ENCODE assay signal across 8 mouse cellular contexts in genomic region chr3:126598329-126598676, GRCm38 (mm10). TPM values are rescaled to one million over a fixed set of nuclear protein-coding genes. Genes with fewer than 3 reads are reported as not detected.
DNase-seq lines count a peak whose midpoint lies in the region; ATAC-seq lines count a peak whose summit lies in the region.

No protein-coding gene starts in this region.

- H3K36me3 ChIP-seq in kidney, embryonic 14.5 days (ENCODE audit: control insufficient read depth, insufficient read depth, low read length) = no peaks in the 10 kb centered on the region
- no peaks in the 10 kb centered on the region for H3K36me3 ChIP-seq in midbrain, embryonic 12.5 days

- ATAC-seq in kidney, embryonic 14.5 days (ENCODE audit: low FRiP score, low TSS enrichment) = no peak
- ATAC-seq in granulocyte monocyte progenitor cell, adult 5-6 weeks (replicated peaks; ENCODE audit: poor library complexity, severe bottlenecking) = peak; percentile 0; the same call in 1 of the 2 replicates
- ATAC-seq in midbrain, embryonic 12.5 days (ENCODE audit: low FRiP score, low read depth) = no peak

- H3K4me1 ChIP-seq in kidney, embryonic 14.5 days (ENCODE audit: control insufficient read depth, insufficient read depth, low read length) = no peaks in the 10 kb centered on the region
- H3K4me1 ChIP-seq in midbrain, embryonic 12.5 days = peaks cover 5% of the 10 kb centered on the region; the same call in 1 of the 2 replicates

- H3K4me2 ChIP-seq in kidney, embryonic 14.5 days (replicated peaks; ENCODE audit: low read depth, low read length) = peak overlapping the region; percentile 89
- peak overlapping the region; percentile 92 for H3K4me2 ChIP-seq in midbrain, embryonic 12.5 days (replicated peaks)

- no peaks in the 10 kb centered on the region for H3K9me3 ChIP-seq in kidney, embryonic 14.5 days (ENCODE audit: control insufficient read depth, low read length)
- 0 out of 2 replicates have a peak, but pooled peaks cover 4% of the 10 kb centered on the region for H3K9me3 ChIP-seq in midbrain, embryonic 12.5 days

- 2% methylated on average over 5 of the region's 5 CpGs for WGBS in kidney, embryonic 14.5 days
- 4% methylated on average over 5 of the region's 5 CpGs for WGBS in midbrain, embryonic 12.5 days

- peak overlapping the region; percentile 84; the same call in 1 of the 2 replicates for H3K9ac ChIP-seq in kidney, embryonic 14.5 days (ENCODE audit: low read depth, low read length)
- peak overlapping the region; percentile 74 for H3K9ac ChIP-seq in midbrain, embryonic 12.5 days (replicated peaks)

- peak overlapping the region; percentile 82 for H3K4me3 ChIP-seq in kidney, embryonic 14.5 days (ENCODE audit: low read length)
- H3K4me3 ChIP-seq in midbrain, embryonic 12.5 days = peak overlapping the region; percentile 82

- H3K27me3 ChIP-seq in kidney, embryonic 14.5 days (ENCODE audit: control insufficient read depth, insufficient read depth, low read length) = no peaks in the 10 kb centered on the region
- H3K27me3 ChIP-seq in midbrain, embryonic 12.5 days = no peaks in the 10 kb centered on the region

- no peak for DNase-seq in kidney, postnatal 10 days
- DNase-seq in T-cell, adult 2 months (ENCODE audit: low spot score) = peak; percentile 23
- DNase-seq in ovary, postnatal 36 days (ENCODE audit: low spot score) = no peak
- DNase-seq in layer of hippocampus, postnatal 25 days (ENCODE audit: extremely low spot score in 1 of 2, low spot score in 1 of 2) = no peak
- DNase-seq in gastrocnemius, postnatal 4 days (ENCODE audit: low spot score in 2 of 2) = no peak

- H3K27ac ChIP-seq in kidney, embryonic 14.5 days (ENCODE audit: low read depth, low read length) = no peak overlapping the region
- H3K27ac ChIP-seq in midbrain, embryonic 12.5 days (replicated peaks) = no peak overlapping the region

RNA-seq across cellular contexts. Expression of gene Camk2d, which starts 2.2 kb away (rescaled TPM):
- 20.3 and 29.4 TPM in 2 replicates for polyA plus RNA-seq in kidney, embryonic 14.5 days (2014; fragmentation: Nextera tagmentation; extraction: Ambion mirVana)
- 11.8 and 14.5 TPM in 2 replicates for total RNA-seq in granulocyte monocyte progenitor cell, adult 5-6 weeks (2014; fragmentation: Nextera tagmentation)
- total RNA-seq in granulocyte monocyte progenitor cell, adult 5-6 weeks (2017) = 8.6 and 14.9 TPM in 2 replicates
- polyA plus RNA-seq in midbrain, embryonic 12.5 days (2016; fragmentation: Nextera tagmentation; extraction: Ambion mirVana) = 14.1 and 19.7 TPM in 2 replicates
- 10 to 100 TPM; 37.0 to 37.2 TPM for total RNA-seq in layer of hippocampus, postnatal 25 days (2021)
- 100 to 1,000 TPM in 1 of 2 experiments, 10 to 100 TPM in 1; 98.9 to 104 TPM for total RNA-seq in gastrocnemius, postnatal 4 days (2021)
